Mouse (Mus musculus) telencephalon, adult 2 months (tissue): ENCODE data around the gene Arfgap1.

Experiments used
- DNase-seq: peaks from one replicate; pipeline ENCODE4 v3.0.0-alpha.2; 2011; ENCODE audit warnings: low read depth, low spot score

Gene Arfgap1

DNA sequence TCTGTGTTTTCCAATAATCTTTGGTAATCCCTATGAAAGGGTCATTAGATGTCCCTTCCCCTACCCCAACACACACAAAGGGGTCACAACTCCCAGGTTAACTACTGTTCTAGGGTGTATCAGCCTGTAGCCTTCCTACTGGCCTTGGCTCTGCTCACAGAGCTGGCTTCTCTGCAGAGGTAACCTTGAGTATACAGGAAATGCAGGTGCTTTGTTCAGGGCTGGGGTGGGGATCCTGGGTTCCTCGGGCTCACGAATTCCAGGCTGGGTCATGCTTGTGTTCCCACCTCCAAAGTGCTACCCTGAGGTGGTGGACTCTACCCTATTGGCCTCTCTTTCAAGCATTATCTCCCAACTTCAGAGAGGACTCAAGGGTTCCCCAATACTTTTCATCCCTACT lies 18.6 kb downstream of the Arfgap1 start:
- DNase-seq: no peak

- DNase-seq: no peak
Observed at GRCm38 (mm10) chr2:180986449-180986848, 19.4 kb downstream of the Arfgap1 start, which contains the start of gene Col20a1. Gene Col20a1 (plus strand): TSS chr2:180986535.

DNA sequence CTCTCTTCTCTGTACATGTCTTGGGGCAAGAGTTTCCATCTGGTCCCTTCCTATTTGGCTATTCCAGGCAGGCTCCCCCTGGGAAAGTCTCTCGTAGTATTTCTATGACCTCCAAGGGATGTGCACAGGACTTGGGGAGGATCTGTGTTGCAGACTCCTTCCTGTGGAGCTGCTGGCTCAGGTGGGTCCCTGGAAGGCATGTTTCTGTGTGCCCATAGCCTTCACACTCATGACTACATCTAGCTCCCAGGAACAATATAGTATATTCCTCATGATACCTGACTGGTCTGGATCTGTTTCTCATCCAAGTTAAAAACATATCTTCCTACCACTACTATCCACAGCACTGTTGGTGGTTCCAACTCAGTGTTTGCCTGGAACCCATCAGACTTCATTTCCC lies 20.0 kb downstream of the Arfgap1 start:
- no peak for DNase-seq

DNA sequence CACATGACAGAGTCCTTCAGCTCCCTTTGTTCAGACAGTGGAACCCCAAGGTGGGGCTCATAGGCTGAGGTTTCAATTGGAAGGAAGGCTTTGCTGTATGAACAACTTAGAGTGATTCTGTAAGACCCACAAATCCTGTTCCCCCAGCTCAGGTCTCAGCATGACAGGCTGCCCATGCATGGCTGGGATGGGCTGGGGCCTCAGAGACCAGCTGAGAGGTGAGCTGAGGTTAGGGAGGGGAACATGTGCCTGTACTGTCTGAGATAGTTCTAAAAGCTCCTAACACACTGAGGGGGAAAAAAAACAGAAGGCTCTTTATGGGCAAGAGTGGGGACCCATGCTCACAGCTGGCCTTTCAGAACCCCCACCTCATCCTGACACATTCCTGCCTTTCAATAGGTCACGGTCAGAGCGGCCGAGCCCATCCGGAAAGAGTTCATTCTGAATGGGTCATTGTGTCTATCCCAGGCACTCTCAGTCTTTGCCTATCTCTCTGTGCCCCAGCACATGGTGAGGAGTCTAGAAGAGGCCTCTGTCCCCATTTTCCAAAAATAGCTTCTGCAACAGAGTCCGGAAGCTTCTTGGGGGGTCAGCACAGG lies 20.5 kb downstream of the Arfgap1 start:
- DNase-seq: no peak

DNA sequence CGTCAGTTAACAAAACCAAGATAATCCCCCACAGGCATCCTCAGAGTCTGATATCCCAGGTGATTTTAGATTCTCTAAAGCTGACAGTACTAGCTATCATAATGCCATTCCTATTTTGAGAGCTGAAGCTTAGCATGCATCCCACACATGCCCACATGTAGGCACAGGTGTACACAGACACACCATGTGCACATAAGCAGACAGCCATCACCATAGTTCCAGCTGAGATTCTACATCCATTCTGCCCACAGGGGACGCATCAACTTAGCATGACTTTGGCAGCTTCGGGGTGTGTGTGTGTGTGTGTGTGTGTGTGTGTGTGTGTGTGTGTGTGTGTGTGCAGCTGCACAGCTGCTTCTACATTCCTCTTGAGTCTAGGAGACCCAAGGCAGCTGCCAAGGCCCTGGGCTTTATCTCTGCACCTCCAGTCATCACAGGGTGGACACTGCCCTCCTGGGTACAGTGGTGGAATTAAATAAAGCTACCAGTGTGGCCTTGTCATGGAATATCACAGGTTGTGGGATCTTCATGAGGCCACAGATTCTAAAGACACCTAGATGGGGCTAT lies 21.4 kb downstream of the Arfgap1 start:
- no peak for DNase-seq

- no peak for DNase-seq
Observed at GRCm38 (mm10) chr2:180988948-180989347, 21.9 kb downstream of the Arfgap1 start.

DNA sequence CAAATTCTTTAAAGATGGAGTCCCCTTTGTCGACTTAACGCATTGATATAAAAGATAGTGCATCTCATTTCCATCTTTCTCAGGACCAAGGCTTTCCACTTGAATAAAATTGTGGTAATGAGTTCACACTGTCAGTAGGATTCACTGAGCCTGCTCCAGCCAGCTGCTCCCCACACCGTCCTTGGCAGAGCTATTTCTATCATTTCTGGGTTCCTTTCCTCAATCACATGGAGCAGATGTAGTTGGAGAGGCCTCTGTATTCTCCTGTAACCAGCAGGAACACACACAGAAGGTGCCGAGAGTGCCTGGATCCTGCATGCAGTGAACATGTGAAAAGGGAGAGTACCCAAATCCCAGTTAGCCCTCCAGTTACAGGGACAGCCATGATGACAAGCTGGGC lies 23.3 kb downstream of the Arfgap1 start:
- no peak for DNase-seq

GRCm38 (mm10) chr2:180994360-180994759 lies 27.3 kb downstream of the Arfgap1 start:
- no peak for DNase-seq

DNA sequence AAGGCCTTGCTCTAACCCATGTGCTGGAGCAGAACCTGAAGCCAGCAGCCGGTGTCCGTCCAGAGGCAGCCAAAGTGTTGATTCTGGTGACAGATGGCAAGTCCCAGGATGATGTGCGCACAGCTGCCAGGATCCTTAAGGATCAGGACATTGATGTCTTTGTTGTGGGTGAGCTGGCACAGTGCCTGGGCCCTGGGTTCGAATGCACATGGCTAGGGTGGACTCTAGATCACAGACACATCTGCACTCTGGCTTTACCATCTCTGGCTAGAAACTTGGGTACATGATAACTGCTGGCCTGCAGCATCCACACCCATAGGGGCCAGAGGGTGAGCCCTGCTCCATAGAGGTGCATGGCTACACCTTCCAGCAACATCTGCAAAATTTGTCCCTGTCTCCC lies 28.4 kb downstream of the Arfgap1 start:
- no peak for DNase-seq

DNA sequence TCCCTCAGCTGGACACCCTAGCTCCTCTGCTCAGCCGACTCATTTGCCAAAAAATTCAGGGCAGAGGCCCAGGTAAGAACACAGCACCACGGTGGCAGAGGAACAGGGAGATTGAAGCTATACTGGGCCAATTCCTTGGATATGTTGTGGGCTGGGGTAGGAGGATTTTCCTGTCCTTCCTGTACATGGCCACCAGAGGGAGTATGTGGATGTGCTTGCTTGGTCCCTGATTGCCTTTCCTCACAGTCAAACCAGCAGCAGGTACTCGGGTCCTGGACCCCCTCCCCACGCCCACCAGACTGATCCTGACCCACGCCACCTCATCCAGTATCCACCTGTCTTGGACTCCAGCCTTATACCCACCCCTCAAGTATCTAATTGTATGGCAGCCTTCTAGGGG lies 29.4 kb downstream of the Arfgap1 start:
- DNase-seq: peak; percentile 16

GRCm38 (mm10) chr2:180996905-180997304 lies 29.9 kb downstream of the Arfgap1 start:
- DNase-seq: no peak

DNA sequence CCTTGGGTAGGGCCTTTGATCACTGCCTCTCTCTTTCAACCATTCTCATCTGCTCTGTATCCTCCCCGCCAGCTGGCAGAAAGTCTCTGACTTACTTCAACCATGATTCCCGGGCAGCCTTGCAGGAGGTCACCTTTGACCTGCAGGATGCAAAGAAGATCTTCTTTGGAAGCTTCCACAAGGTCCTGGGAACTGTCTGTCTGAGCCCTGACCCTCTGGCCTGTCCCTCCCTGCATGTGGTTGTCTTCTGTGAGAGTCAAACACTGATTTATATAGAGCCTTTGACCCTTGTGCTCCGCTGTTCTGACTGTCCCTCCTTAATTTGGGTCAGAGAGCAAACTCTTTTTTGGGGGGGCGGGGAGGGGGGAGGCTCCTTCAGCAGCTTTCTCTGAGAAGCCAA lies 40.0 kb downstream of the Arfgap1 start:
- no peak for DNase-seq

DNA sequence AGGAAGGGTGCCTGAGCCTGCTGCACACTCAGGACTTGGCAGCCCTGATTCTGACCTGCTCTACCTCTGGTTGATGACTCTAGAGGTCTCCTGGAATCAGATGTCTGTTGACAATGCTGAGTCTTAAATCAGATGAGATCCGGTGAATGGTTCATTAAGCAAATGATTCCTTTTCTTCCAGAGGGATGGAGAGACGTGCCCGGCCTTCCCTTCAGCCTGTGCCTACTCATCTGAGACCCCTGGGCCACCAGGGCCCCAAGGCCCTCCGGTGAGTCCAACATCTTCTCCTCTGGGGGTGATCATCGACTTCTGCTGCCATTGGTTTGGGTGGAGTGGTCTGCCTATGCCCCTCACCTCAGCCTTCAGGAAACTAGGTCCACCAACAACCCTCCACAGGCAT lies 41.3 kb downstream of the Arfgap1 start:
- DNase-seq: no peak

DNA sequence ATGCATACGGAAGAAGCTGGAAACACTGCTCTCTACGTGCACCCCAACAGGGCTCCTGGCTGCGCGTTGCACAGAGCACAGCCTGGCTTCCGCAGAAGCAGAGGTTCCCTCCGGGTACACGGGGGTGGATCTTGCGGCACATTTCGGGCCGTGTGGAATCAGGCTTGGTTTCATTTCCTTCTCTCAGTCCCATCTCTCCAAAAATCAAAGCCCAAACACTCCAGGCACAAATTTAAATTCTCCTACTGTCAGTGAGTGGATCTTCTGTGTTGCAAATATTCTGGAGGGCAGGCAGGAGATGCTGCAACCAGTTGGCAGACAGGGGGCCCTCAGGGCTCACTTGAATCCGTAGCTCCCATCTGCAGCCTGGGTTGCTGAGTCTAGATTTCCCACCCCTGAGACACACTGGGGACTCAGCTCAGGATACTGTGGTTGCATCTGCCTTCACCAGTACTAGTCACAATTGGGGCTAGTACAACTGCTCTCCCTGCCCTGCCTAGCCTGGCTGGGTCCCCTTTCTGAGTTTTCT lies 64.4 kb downstream of the Arfgap1 start:
- peak; percentile 50 for DNase-seq
